Mouse (Mus musculus) thymus, postnatal 4 days (tissue): ENCODE results near the gene Poc1b.

Source experiments
- DNase-seq: peaks from one replicate; pipeline ENCODE4 v3.0.0; 2021

The Poc1b gene

DNA sequence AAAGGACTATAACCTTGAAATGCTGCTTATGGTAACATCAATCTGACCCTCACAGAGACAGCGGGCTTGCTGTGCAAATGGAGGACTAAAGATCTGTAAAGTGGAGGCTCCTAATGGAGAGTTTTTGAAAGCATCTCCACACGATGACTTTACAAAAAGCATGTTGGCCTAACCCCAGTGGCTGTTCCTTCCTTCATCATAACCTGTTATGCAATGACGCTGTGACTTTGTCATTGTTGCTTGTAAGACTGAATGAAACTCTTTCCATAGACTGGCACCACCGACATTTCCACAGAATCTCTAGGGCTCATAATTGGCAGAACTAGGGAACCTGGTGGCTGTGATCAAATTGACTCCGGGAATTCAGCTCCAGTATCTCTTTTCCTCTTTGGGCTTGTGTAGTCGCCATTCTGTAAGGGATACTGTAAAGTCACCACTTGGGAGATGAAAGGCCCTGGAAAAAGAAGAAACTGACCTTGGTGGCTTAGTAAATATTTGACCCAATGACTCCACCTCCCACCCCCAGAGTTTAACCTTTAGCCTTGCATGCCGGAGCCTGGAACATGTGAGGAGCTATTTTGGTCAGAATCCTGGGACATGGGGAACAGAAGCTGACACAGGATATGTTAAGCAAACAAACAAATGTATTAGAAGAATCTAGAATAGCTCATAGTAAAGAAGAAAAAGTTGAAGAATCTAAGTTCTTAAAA lies 125.8 kb downstream of the Poc1b start:
- no peak for DNase-seq

DNA sequence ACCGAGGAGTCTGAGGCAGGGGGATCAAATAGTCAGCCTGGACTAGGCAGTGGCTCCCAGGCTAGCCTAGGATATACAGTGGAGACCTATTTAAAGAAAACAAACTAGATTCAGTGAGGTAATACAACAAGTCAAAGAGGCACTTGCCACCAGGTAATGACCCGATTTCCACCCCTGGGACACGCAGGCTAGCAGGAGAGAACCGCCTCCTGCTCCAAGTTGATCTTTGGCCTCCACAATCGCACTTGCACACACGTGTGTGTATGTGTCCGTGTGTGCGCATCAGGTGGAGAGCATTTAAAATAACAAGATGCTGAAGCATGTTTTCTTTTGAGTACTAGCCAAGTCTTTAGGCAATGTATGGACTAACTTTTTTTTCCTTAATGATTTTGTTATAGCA lies 127.5 kb downstream of the Poc1b start:
- no peak for DNase-seq

DNA sequence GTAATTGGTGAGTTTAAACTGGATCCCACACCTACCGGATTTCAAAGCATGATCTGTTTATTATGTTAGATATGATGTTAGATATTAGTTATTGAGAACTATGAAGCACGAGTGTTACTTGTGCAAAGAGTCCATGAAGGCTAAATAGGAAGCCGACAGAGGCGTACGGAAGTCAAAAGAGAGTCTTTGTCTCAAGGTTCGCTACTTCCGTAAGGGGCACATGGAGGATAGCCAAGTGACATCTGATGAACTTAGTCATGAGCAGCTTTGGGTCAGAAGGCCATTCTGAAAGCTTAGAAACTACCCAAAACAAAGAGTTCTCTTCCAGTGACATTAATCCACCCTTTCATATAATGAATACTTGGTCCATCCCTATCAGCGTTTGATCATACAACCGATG lies 128.2 kb downstream of the Poc1b start:
- DNase-seq, result no peak

DNA sequence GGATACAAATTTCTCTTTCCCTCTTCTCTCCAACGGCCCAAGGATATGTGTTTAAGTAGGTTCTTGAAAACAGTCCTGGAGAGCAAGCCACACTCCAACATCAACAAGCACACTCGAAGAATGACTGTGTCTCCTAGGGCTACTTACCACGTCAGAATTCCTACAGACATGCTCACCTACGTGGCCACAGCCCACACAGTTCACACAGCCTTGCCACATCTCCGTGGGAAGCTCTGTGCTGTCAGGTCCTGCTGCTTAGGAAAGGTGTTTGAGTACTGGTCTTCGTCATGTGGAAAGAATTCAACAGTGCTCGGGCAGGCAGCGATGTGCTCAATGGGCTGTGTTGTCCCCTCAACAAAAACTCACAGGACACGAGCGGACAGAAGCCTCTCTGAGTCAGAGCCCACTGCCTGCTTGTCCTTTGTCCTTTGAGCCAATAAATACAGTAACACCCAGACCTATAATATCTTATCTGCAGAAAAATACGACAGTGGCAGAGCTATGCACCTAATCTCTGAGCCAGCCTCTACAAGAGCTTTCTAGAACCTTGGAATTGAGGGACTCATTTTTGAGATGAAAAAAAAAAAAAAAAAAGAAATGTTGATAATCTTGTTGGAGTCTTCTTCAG lies 130.5 kb downstream of the Poc1b start:
- no peak for DNase-seq

DNA sequence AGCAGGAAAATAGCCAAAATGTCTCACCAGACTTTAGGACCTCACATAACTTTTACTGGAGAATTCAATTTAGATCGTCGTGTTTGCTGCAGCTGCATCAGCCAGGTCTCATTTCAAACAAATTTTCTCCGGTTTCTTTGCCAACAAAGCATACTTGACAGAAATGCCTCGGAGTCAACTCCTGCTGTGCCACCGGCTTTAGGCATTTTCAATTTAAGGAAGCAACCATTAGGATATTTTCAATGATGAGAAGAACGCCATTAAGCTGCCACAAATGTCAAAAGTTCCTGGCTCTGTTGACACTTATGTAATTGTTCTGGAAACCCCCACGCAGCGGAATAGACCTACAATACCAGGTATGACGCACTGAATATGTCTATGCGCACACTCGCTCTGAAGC lies 131.7 kb downstream of the Poc1b start:
- no peak for DNase-seq

DNA sequence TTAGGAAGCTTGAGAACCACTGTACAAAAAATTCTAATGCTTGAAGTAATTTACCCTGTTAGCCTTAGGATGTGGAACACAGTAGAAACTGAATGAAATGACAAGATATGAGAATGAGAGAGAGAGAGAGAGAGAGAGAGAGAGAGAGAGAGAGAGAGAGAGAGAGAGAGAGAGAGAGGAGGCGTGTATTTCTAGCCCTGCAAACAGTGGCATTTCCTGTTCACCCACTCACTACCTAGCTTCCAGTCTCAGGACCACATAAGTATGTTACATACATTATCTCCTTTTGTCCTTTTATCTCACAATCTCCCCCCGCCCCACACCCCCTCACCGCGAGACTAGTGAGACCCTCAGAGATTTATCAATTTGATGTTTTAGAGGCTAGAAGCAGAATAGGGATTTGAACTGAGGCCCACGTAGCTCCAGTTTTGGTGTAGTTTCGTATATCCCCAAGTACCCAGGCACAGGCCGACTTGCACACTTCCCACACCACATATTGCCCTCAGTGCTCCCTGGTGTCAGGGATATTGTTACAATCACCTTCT lies 134.5 kb downstream of the Poc1b start:
- peak; percentile 66 for DNase-seq

DNA sequence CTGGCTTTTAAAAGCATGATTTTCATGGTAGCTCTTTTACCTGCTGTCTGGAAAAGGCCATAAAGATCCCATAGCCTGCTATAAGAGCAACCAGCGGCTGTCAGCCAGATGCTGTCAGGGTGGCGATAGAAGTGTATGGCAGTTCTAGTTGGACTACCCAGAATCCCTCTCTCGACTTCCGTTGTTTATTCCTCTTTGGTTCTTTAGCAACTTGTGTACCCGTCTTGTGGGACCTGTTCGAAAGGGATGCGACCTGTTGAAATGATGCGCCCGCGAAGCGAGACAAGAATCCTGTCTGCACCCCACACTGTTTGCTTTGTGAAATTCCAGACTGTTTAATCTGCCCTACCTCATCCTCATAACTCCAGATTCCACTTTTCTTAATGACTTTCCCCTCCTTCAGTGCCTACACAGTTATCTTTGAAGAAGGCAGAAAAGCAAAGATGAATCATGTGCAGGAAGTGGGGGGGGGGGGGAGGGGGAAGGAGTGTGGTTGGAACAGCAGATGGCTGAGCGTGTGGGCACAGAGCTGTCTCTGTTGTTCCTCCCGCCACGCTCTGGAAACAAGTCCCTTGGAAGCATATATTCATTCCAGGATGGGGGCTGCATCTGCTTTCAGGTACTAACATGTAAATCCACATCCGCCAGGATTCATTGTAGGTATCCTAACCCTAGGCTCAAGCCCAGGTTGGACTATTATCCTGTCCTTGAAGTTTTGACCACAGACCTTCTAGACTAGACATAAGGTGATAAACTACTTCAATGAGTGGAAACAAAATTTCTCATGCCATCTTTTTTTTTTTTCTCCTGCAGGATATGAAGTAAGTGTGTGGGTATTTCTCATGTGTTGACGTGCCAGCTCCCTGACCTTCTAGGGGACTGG lies 135.2 kb downstream of the Poc1b start:
- DNase-seq, result peak; percentile 70

DNA sequence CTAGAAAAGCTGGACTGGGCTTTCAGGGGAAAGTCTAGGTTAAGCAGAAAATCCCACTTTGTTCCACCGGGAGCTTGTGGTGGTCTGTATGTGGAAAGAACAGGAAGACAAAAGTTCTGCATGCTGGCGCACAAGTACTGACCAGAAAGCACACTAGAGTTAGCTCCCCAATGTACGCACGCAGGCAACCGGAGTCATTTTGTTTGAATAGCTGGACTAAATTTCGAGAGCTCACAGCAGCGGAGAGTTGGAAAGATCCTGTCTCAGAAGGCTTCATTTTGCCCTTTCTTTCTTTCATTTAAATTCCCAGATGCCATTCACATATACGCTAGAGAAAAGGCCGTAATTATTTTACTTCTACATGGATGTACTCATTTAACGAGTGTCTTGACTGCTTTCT lies 135.9 kb downstream of the Poc1b start:
- DNase-seq, result peak; percentile 48

DNA sequence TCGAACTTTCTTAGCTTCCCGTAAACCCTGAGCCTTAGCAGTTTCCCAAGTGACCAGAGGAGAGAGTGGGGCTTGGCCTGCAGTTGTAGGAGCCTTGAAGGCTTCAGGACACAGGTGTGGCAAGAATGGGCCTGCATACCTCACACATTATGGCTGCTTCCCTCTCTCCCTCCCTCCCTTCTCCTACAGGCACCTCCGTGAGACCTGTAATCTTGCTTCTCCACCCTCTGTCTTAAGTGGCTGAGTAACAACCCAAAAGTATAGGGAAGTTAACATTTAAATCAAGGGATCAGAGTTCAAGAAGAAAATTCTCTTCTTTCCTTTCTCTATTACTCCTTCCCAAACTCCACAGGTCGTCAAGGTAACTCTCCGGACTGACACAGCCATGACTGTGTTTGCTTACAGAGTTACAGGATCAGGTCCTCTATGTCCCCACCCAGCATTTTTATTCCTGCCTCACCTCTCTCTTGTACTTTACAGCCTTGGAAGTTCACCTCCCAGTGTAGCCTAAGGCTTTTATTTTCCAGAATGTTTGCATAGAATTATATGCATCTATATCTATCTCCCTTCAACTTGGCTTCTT lies 137.2 kb downstream of the Poc1b start:
- DNase-seq, result no peak

DNA sequence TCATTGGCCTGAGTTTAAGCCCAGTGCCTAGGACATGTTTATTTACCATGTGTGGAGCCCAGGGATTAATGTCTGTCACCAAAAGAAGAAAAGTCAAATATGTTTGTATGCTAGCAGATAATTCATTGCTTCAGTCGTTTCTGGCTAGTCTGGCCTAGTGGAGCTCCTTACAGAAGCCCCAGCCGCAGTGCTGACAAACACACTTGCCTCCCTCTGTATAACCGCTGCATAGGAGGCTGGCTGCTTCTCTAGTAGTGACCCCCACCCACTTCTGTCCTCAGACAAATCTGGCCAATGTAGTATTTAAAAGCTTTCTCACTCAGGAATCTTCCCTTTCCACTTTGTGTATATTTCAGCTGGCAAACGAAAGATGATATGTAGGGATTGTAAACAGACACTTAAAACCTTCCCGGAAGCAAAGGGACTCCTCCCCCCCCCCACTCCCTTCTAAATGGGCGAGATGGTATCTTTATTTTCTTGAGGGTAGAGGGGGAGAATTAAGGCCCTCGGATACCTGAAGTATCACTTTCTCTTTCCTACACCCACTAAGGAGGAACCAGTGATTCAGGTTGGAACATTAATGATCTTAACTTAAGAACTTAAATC lies 137.9 kb downstream of the Poc1b start:
- peak; percentile 41 for DNase-seq

DNA sequence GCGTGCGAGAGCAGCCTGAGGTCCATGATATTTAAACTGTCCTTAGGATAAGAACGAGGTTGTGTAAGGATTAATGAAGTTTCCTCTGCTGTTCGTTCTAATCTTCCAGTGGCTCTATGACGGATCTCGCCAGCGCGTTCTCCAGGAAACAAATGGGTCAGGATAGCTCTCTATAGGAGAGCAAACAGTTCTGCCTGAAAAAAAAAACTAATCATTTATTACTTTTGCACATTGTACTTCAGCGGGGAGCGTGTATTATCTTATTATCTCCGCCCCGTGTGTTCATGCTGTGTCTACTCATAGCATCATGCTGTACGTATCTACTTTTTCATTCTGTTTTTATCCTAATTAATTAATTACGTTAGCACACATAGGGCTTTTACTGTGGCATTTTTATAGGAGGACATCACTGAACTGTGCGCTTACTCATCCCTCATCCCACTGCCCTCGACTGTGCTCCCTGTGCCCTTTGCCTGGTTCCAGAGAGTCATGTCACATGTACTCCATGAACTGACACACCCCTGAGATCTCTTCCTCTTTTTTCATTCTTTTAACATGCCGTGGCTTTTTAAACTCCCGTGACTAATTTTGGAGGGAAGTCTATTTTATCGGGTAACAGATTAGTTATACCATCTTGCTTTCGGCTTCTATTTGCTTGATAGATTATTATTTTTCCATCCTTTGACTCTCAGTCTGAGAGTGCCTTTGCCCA lies 140.1 kb downstream of the Poc1b start:
- no peak for DNase-seq
